Mouse (Mus musculus) testis, postnatal 14 days (tissue): ENCODE results near the gene Carns1.

Source experiments
- DNase-seq: peaks from one replicate; pipeline ENCODE4 v3.0.0; 2021; ENCODE audit warnings: low spot score

The Carns1 gene

DNA sequence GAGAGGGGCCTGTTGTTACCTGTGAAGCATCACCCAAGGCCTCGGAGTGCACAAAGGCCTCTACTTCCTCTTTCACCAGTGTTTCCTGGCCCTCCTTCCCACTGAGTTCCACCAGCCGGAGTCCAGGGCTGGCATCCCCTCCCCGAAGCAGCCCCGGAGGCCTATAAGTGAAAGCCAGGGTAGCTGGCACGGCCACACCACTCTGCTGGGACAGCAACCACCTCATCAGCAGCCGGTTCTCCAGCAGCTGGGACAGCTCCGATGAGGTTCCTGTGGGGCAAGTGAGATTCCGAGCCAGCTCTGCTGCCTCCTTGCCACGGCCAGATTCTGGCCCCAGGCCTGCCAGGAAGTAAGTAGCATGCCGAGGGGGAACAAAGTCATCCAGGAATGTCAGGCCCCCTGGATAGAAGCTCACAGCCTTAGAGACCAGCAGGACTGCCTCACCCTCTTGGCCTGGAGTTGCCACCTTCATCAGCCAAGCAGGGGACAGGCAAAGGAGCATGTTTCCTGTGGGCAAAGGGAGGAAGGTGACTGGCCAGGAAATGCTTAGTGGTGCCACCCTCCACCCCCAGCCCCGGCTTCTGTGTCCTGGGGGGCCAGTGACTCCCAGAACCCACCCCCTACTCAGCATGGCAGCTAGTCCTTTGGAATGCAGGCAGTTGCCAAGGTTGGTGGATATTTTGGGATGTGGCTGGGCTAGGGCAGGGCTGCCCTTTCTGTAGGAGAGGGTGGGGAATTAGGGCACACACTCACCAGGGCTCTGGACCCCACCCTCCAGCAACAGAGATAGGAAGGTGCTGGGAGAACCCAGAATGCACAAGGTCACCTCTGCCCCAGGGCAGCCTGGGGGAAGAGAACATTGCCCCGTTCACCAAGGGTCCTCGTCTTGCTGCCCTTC, 3.6 kb downstream of the Carns1 start:
- no peak for DNase-seq

DNA sequence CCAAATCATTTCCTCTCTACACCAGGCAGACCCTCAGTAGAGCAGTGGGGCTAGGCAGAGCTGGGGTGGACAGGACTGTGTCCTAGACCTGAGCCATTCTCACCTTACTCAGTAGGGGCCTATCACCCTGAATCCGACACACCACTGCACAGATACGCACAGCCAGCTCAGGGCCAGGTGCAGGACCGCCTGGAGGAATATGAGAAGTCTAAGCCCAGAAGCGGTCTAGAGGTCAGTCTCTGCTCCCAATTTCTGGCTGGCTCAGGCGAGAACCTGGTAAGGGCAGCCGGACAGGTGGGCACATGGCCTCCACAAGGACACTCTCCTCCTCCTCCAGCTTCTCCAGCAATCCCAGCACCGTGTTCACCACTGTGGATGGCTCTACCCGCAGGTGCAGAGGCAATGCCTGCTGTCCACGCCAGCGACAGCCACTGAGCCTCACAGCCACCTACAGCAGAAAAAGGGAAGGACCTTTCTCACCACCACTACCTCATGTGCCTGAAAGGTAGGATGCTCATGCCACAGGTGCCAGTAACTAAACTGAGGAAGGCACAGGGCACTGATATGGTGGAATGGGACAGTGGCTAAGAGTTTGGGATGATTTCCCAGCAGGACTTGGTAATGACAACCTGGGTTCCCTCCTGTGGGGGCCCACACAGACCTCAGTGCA, 4.4 kb downstream of the Carns1 start:
- DNase-seq, result no peak

DNA sequence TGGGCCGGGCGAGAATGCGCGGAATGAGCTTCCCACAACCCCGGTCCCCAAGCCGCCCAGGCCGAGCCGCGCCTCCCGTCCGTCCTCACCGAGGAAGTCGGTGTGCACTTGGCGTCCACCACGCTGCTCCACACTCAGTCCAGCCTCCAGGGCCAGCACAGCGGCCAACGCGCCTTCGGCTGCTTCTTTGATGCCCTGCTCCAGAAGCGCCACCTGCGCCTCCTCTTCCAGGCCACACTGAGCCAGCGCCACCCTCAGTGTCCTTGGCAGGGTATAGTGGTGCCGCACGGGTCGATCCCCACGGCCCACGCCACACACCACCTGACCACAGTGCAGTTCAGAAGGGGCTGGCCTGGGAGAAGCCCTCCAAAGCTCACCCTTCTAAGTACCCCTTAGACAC, 5.5 kb downstream of the Carns1 start:
- DNase-seq, result no peak

DNA sequence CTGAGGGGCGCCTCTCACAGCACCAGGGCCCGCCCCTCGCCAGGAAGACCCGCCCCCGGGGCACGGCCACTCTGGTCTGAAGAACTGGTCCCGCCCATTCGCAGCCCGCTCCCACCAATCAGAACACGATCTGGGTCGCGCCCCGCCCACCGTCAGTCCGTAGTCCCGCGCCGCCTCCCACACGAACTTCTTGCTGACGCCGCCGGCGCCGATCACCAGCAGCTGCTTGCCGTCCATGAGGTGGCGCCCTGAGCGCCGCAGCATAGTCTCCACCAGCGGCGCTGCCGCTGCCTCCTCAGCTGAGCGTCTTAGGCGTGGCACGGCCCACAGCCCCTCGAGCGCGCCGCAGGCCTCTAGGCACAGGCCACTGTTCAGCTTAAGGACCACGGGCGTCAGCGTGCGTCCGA, 5.9 kb downstream of the Carns1 start:
- DNase-seq, result peak; percentile 99

DNA sequence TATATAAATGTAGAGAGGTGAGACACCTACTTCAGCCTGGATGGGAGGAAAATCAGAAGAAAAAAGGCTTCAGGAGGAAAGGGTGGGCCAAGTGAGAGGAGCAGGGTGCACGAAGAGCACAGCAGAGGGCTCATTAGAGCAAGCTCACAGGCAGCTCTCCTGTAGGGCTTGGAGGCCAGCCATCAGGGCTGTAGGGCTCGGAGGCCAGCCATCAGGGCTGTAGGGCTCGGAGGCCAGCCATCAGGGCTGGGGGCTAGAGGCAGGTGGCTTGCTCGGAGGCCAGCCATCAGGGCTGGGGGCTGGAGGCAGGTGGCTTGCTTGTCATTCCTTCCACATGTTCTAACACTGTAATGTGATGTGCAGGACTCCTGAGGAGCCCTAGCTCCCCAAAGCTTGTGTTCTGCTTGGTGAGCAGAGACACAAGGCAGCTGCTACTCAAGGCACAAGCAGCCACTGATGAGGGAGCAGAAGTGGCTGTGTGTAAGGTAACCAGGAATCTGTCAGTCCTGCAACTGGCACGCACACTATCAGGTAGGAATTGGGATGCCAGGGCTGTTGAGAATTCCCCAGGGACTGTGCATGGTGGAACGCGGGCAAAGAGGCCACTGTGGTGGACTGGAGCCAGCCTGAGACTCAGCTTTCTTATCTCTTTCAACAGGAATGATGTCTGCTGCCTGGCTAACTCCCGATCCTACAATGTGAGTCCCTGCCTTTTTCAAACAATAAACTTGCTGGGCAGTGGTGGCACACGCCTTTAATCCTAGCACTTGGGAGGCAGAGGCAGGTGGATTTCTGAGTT, 8.4 kb downstream of the Carns1 start:
- DNase-seq, result no peak

DNA sequence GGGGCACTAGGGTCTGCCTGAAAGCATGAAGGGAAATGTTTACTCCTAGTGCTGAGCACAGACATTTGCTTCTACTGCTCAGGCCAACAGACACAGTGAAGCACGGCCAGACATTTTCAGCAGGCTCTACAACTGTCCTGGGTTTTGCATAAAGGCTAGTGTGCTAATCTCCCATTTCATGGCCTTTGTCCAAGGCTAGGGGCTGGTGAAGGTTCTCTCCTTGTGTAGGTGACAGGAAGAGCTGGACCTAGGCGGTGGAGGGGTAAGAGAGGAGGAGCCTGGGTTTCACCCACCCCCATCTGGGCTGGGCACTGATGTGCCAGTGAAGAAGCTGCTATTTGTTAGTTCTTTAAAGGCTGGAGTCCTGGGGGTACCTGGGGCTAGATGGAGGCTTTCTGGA, 10.6 kb downstream of the Carns1 start:
- no peak for DNase-seq

DNA sequence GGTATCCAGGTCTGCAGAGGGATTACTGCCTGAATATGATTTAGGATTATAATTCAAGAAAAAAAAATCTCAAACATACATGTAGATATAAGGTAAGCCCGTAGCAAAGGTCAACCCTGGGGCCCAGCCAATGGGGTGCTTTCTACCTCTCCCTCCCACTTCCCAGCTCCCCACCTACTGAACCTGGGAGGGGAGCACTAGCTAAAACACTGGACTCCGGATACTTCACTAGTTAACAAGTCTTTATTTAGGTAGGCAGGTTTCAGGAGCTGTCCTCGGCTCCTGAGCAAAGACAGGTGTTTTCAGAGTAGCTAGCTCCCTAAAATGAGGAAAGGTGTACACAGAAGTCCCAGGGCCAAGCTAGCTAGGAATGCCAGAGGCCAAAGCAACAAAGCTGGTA, 11.2 kb downstream of the Carns1 start:
- DNase-seq, result no peak

DNA sequence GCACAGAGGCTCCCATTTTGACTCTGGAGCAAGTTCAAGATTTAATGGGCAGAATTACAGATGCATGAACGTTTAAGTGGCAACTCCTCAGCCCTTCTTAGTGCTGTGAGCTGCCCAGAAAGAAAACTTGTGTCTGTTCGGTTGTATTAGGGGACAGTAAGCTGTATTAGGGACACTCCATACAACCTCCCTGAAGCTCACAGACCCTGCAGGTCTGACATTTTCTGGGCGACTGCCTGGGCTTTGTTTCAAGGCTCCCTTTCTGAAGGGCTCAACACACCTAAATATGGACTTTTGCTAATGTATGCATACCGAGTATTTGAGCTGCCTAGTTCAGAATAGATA, 11.8 kb downstream of the Carns1 start:
- DNase-seq, result no peak

DNA sequence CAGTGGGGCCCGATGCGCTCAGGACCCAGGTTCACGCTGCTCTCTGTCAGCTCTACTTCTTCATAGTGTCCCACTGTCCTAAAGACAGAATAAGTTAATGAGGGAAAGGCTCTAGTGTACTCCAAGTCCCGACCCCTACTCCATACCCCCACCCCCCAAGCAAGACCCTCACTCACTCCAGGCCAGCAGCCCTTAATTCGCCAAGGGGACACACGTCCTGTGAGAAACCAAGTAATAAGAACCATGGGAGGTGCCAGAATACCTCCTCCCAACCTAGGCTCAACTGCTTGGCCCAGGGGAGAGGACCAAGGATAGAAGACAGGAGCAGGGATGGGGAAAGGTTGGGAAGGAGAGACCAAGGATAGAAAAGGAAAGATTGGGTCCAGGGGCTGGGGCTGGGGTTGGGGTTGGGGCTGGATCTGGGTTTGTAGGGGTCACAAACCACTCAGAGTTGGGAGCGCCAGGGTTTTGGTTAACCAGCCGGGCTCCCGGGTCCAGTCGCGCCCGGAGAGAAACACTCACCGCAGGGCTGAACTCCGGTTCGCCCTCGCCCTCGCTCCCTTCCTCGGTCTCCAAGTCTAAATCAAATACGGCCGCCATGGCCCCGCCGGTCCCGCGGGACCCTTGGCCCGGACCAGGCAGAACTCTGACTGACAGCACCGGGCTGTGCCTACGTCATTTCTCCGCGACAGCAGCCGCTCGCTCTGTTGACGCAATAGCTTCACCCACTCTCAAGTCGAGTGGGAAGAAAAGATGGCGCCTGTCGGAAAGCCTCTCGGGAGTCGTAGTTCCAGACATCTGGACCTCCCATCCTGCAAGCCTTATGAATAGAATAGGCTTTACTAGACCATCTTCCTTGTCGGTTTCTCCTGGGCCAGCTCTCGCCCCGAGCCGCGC, 12.4 kb downstream of the Carns1 start, which contains the start of gene Rps6kb2:
Gene Rps6kb2 (minus strand): TSS at position 709 of the 897 bp plus-strand sequence.
- peak; percentile 96 for DNase-seq

DNA sequence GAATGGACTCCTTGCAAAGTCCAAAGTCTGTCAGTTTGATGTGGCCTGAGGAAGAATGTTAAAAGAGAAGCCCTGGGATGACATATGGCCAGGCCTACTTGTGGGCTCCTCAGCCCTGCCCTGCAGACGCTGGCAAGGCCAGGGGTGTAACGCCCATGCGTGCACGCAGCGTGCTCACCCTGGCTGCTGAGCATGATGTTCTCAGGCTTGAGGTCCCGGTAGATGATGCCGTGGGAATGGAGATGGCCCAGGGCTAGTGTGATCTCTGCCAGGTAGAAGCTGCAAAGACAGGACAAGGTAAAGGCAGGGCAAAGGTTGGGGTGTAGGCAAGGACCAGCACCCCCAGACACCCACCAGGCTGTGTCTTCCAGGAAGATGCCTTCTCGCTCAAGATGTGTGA, 16.2 kb downstream of the Carns1 start:
- DNase-seq, result no peak

DNA sequence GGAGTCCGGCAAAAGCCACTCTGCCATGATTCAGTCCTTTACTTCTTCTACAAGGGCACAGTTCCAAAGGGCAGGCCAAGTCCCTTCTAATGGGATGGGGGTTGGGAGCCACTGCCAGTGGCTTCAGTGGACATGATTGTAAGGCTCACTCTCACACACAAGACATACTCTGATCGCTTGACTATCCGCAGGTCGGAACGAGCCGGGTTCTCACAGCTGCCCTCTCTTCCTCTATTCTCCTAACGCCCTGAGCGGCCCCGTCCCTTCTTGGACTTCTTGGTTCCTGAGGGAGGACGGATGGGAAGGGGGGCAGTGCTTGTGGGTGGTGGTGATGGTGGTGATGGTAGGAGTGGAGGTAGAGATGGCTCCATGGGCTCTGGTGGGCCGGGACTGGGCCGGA, 18.5 kb downstream of the Carns1 start:
- DNase-seq, result no peak

DNA sequence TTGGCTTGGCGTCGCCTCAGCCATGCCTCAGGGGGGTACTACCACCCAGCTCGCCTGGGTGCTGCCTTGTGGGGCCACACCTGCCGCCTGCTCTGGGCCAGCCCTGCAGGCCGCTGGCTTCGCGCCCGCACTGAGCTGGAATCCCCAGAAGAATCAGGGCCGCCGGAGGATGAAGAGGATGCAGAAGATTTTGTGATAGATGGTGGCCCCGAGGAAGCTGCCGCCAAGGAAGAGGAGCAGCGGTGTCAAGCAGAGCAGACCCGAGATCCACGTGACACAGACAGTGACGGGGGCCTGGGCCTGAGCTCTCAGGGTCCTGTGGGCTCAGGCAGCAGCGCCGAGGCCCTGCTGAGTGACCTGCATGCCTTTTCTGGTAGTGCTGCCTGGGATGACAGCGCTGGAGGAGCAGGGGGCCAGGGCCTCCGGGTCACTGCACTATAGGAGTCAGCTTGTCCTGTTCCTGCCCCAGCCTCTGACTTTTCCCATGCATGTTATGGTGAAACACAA, 19.2 kb downstream of the Carns1 start:
- DNase-seq, result no peak

DNA sequence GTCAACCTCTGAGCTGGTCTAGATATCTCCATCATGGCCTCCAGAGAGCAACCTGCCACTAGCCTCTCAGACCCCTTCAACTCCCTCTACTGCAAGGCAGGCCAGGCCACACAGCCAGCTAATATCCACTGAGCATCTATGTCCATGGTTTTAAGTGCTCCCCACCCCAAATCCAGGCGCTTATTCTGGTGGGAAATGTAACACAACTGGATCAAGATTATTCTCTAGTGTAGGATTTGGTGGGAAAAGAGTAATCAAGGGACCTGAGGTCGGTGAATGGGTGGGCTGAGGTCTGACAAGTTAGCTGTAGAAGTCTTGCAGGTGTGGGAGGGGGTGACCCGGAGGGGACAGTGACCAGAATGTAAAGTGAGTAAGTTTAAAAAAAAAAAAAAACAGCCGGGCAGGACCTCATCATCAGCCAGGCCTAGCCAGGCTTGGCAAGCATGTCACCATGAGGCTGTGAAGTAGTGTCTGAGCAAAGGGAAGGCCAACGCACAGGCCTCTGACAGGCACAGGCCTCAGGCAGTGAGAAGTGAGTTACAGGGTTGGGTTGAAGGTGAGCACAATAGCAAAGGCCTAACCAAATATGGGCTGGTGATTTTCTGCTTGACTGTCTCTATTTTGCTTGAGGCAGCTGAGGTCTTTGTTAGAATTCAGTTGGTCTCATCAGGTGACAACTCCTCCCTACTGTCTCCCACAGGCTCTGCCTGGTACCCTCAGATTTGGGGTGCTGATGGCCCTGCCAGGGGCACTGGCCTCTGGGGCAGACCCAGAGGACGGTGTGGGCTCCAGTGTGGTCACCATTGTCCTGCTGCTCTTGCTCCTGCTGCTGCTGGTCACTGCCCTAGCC, 19.8 kb downstream of the Carns1 start:
- DNase-seq, result no peak

DNA sequence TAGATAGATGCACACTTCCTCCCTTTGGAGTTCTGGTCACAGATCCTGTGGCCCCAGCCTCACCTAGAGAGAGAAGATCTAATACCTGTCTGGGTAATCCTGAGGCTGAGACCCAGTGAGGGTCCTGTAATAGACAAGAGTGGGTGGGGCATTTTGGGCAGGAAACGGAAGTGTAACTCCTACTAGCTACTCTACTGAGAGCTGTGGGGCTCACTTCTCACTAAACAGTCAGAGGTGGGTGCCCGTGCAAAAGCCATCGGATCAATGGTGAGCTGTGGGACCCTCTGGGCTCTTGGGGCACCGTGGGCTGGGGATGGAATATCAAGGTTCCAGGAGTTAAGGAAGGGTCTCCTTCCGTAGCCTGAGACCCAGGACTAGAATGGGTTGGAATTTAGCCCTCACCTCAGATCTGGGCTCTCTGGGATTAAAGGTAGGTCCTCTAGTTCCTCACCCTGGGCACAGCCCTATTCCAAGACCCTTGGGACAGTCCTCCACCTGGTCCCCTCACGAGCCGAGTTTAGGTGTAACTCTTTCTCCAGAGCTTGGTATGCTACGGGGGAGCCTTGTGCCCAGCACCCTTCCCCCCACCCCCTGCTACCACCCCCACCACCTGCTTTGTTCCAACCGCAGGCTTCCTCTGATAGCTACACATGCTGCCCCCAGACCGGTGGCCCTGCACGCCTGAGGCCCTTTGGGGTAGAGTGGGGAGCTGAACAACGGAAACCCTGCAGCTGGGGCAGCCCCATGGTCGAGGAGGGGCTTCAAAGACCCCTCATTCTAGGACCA, 20.6 kb downstream of the Carns1 start:
- DNase-seq, result no peak

DNA sequence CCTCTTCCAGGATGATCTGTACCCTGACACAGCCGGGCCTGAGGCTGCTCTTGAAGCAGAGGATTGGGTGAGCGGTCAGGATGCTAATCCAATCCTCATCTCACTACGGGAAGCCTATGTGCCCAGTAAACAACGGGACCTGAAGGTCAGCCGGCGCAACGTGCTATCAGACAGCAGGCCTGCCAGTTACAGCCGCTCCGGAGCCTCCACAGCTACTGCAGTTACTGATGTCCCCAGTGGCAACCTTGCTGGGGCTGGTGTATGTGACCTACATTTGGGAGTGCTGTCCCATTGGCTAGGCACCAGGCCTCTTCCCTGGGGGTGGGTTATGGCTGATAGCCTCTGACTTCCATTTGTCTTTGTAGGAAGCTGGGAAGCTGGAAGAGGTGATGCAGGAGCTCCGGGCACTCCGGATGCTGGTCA, 22.0 kb downstream of the Carns1 start, which contains the start of gene Ptprcap:
Gene Ptprcap (plus strand): TSS at position 373 of the 423 bp plus-strand sequence.
- no peak for DNase-seq

DNA sequence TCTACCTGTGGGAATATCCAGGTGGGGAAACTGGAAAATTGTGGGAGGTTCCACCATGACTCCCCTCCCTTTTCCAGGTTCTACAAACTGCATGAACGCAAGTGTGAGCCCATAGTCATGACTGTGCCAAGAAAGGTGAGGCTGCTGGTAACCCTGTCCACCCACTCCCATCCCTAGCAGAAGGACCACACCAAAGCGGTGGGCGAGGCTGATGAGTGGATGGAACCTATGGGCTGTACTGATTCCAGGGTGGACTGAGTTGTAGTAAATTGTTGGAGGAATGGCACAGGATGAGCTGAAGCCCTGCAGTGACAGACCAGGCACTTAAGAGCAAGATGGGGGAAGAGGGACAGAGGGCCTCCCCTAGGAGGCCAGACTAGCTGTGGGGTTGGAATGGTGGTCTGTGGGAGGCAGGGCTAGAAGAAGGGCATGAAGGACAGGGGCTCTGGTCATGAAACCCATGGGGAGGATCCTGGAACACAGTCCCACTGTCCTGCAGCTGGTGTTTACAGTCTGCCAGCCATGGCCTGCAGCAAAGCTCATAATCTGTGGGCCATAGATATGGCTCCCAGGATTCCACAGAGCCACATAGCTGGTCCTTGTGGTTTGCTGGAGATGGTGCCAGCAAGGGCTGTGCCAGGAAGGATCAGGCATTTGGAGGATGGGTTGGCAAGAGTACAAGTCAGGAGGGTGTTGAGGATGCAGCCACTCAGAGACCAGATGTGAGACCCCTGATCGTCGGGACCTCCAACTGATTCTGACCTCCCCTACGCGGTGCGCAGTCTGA, 22.6 kb downstream of the Carns1 start:
- DNase-seq, result no peak

DNA sequence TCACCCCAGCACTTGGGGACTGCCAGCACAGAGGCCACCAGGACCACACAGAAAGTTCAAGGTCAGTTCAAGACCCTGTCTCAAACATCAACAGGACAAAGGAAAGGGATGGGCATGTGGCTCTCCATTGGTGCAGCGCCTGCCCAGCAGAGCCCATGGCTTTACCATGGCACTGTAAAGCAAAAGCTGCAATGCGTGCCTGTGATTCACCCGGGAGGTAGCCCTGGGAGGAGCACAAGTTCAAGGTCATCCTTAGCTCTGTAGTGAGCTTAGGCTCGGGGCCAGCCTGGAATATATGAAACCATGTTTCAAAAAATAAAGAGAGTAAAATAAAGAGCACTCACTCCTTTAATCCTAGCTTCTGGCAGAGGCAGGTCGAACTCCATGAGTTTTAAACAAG, 23.4 kb downstream of the Carns1 start:
- no peak for DNase-seq

DNA sequence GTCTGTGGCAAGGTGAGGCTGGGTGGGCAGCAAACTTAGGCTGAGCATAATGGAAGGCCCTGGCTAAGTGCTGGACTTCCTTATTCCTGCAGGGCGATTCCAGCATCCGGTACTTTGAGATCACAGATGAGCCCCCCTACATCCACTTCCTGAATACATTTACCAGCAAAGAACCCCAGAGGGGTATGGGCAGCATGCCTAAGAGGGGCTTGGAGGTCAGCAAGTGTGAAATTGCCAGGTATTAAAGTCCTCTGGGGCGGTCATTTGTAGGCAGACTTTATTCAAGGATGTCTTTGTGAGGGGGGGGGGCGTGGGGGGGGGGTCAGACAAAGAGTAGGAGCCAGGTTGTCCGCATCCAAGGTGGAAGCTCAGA, 23.8 kb downstream of the Carns1 start:
- DNase-seq, result no peak
